Mouse (Mus musculus): ENCODE measurements around the gene Gp1ba. TPM values are rescaled to one million over a fixed set of nuclear protein-coding genes. Genes with fewer than 3 reads are reported as not detected.

Gene Gp1ba
- total and polyA plus RNA-seq, 3 experiments, result 1.6 to 5.0 TPM; not detected in 1

- H3K36me3 ChIP-seq (ENCODE audit: control insufficient read depth in 1 of 2, insufficient read depth in 2 of 2, low read length in 2 of 2), result peaks cover 1 to 5% of the 10 kb centered on the region in 2 experiments; a peak in 3 of 4 replicates
Observed at GRCm38 (mm10) chr11:70663957-70664356, 25.0 kb downstream of the Gp1ba start.

GRCm38 (mm10) chr11:70664741-70665140 is 25.8 kb downstream of the Gp1ba start:
- no peak overlapping the region for H3K9ac ChIP-seq (ENCODE audit: control insufficient read depth, low read depth, low read length, poor library complexity, severe bottlenecking)
- peaks cover 2 to 9% of the 10 kb centered on the region in 2 experiments; a peak in 3 of 4 replicates for H3K4me1 ChIP-seq (ENCODE audit: control insufficient read depth in 1 of 2, insufficient read depth in 2 of 2, low read length in 2 of 2)
- no peak for DNase-seq (ENCODE audit: low read depth, low spot score)
- no peak for TF ChIP-seq NELFE (IDR thresholded peaks at IDR 0.05; ENCODE audit: low read depth, low read length)
- no peak for TF ChIP-seq HCFC1 (IDR thresholded peaks at IDR 0.05; ENCODE audit: low read depth, low read length)
- TF ChIP-seq CTCF (IDR thresholded peaks at IDR 0.05 in 2 of 3, conservative IDR thresholded peaks at IDR 0.05 in 1 of 3; ENCODE audit: control insufficient read depth in 1 of 3, insufficient read depth in 1 of 3, low read depth in 2 of 3, low read length in 3 of 3, poor library complexity in 1 of 3, severe bottlenecking in 1 of 3), result peak in 1 of 3 experiments; percentile 29; a peak in 1 of 6 replicates
- no peak; the same call in none of the 2 replicates for TF ChIP-seq RAD21 (IDR thresholded peaks at IDR 0.05; ENCODE audit: low read depth, low read length)
- no peak for TF ChIP-seq TAL1 (IDR thresholded peaks at IDR 0.05; ENCODE audit: low read length)
- TF ChIP-seq ELF1 (IDR thresholded peaks at IDR 0.05; ENCODE audit: low read depth, low read length), result no peak
- TF ChIP-seq TCF12 (IDR thresholded peaks at IDR 0.05; ENCODE audit: low read depth, low read length), result no peak
- no peak for TF ChIP-seq MYB (IDR thresholded peaks at IDR 0.05; ENCODE audit: low read depth, low read length)
- no peaks in the 10 kb centered on the region for H3K9me3 ChIP-seq (replicated peaks; ENCODE audit: insufficient read depth, low read length)
- H3K79me2 ChIP-seq (ENCODE audit: control insufficient read depth, insufficient read depth, low read length, poor library complexity), result peaks cover 17% of the 10 kb centered on the region
- no peak overlapping the region for H3K4me3 ChIP-seq (ENCODE audit: control insufficient read depth in 1 of 2, insufficient read depth in 1 of 2, low read depth in 2 of 2, low read length in 2 of 2)
- H3K27me3 ChIP-seq (ENCODE audit: control insufficient read depth in 1 of 2, insufficient read depth in 2 of 2, low read length in 2 of 2), result no peaks in the 10 kb centered on the region
- H3K36me3 ChIP-seq (ENCODE audit: control insufficient read depth in 1 of 2, insufficient read depth in 2 of 2, low read length in 2 of 2), result peaks cover 1 to 5% of the 10 kb centered on the region in 2 experiments; a peak in 3 of 4 replicates
- H3K27ac ChIP-seq (ENCODE audit: control insufficient read depth, low read depth, low read length), result no peak overlapping the region

More at GRCm38 (mm10) chr11:70663957-70664356, 25.0 kb downstream of the Gp1ba start:
- H3K9me3 ChIP-seq (replicated peaks; ENCODE audit: insufficient read depth, low read length), result no peaks in the 10 kb centered on the region
- H3K79me2 ChIP-seq (ENCODE audit: control insufficient read depth, insufficient read depth, low read length, poor library complexity), result peaks cover 12% of the 10 kb centered on the region
- H3K4me3 ChIP-seq (ENCODE audit: control insufficient read depth in 1 of 2, insufficient read depth in 1 of 2, low read depth in 2 of 2, low read length in 2 of 2), result no peak overlapping the region
- H3K9ac ChIP-seq (ENCODE audit: control insufficient read depth, low read depth, low read length, poor library complexity, severe bottlenecking), result no peak overlapping the region
- H3K27ac ChIP-seq (ENCODE audit: control insufficient read depth, low read depth, low read length), result no peak overlapping the region
- TF ChIP-seq MYB (IDR thresholded peaks at IDR 0.05; ENCODE audit: low read depth, low read length), result no peak
- no peak for TF ChIP-seq MXI1 (IDR thresholded peaks at IDR 0.05; ENCODE audit: low read depth, low read length)
- TF ChIP-seq MAZ (IDR thresholded peaks at IDR 0.05; ENCODE audit: low read depth, low read length), result no peak
- TF ChIP-seq MAFK (IDR thresholded peaks at IDR 0.05; ENCODE audit: borderline replicate concordance, low read depth, low read length), result no peak
- no peak for TF ChIP-seq BHLHE40 (IDR thresholded peaks at IDR 0.05; ENCODE audit: borderline replicate concordance, low read depth, low read length)
- TF ChIP-seq USF2 (IDR thresholded peaks at IDR 0.05; ENCODE audit: borderline replicate concordance in 1 of 2, insufficient read depth in 1 of 2, low read depth in 1 of 2, low read length in 2 of 2), result no peak
- no peak for TF ChIP-seq MAX (IDR thresholded peaks at IDR 0.05; ENCODE audit: low read length)
- no peaks in the 10 kb centered on the region for H3K27me3 ChIP-seq (ENCODE audit: control insufficient read depth in 1 of 2, insufficient read depth in 2 of 2, low read length in 2 of 2)
- no peak for DNase-seq (ENCODE audit: low read depth, low spot score)
- H3K4me1 ChIP-seq (ENCODE audit: control insufficient read depth in 1 of 2, insufficient read depth in 2 of 2, low read length in 2 of 2), result peaks cover 2 to 9% of the 10 kb centered on the region in 2 experiments; a peak in 3 of 4 replicates

GRCm38 (mm10) chr11:70666687-70667086 is 27.8 kb downstream of the Gp1ba start:
- peaks cover 1 to 7% of the 10 kb centered on the region in 2 experiments; a peak in 3 of 4 replicates for H3K36me3 ChIP-seq (ENCODE audit: control insufficient read depth in 1 of 2, insufficient read depth in 2 of 2, low read length in 2 of 2)
- H3K4me3 ChIP-seq (ENCODE audit: control insufficient read depth in 1 of 2, insufficient read depth in 1 of 2, low read depth in 2 of 2, low read length in 2 of 2), result no peak overlapping the region
- no peaks in the 10 kb centered on the region for H3K9me3 ChIP-seq (replicated peaks; ENCODE audit: insufficient read depth, low read length)

More at GRCm38 (mm10) chr11:70666687-70667086, 27.8 kb downstream of the Gp1ba start:
- H3K27ac ChIP-seq (ENCODE audit: control insufficient read depth, low read depth, low read length), result no peak overlapping the region
- peaks cover 18% of the 10 kb centered on the region for H3K79me2 ChIP-seq (ENCODE audit: control insufficient read depth, insufficient read depth, low read length, poor library complexity)
- TF ChIP-seq NRF1 (IDR thresholded peaks at IDR 0.05; ENCODE audit: insufficient read depth, low read depth, low read length, poor library complexity, severe bottlenecking), result no peak
- no peak for TF ChIP-seq POLR2AphosphoS5 (IDR thresholded peaks at IDR 0.05; ENCODE audit: borderline replicate concordance, low read depth, low read length)
- TF ChIP-seq SIN3A (IDR thresholded peaks at IDR 0.05; ENCODE audit: low read length), result no peak
- TF ChIP-seq CHD2 (IDR thresholded peaks at IDR 0.05; ENCODE audit: low read length), result no peak
- no peak for TF ChIP-seq MXI1 (IDR thresholded peaks at IDR 0.05; ENCODE audit: low read depth, low read length)
- no peak for TF ChIP-seq TCF12 (IDR thresholded peaks at IDR 0.05; ENCODE audit: low read depth, low read length)
- TF ChIP-seq SMC3 (IDR thresholded peaks at IDR 0.05; ENCODE audit: low read depth, low read length), result no peak
- TF ChIP-seq POLR2AphosphoS2 (IDR thresholded peaks at IDR 0.05; ENCODE audit: low read length), result no peak
- no peak for TF ChIP-seq ZC3H11A (IDR thresholded peaks at IDR 0.05; ENCODE audit: low read depth, low read length)
- TF ChIP-seq EP300 (IDR thresholded peaks at IDR 0.05; ENCODE audit: low read depth in 1 of 2, low read length in 2 of 2), result no peak
- TF ChIP-seq RCOR1 (IDR thresholded peaks at IDR 0.05; ENCODE audit: low read depth, low read length), result no peak
- no peak for TF ChIP-seq MAX (IDR thresholded peaks at IDR 0.05; ENCODE audit: low read length)
- no peak for TF ChIP-seq RAD21 (IDR thresholded peaks at IDR 0.05; ENCODE audit: low read depth, low read length)
- TF ChIP-seq MAFK (IDR thresholded peaks at IDR 0.05; ENCODE audit: borderline replicate concordance, low read depth, low read length), result no peak
- no peaks in the 10 kb centered on the region for H3K27me3 ChIP-seq (ENCODE audit: control insufficient read depth in 1 of 2, insufficient read depth in 2 of 2, low read length in 2 of 2)
- DNase-seq (ENCODE audit: low read depth, low spot score), result no peak
- no peak overlapping the region for H3K9ac ChIP-seq (ENCODE audit: control insufficient read depth, low read depth, low read length, poor library complexity, severe bottlenecking)
- H3K4me1 ChIP-seq (ENCODE audit: control insufficient read depth in 1 of 2, insufficient read depth in 2 of 2, low read length in 2 of 2), result peaks cover 2 to 18% of the 10 kb centered on the region in 2 experiments; a peak in 3 of 4 replicates
